Mouse (Mus musculus) erythroblast, embryonic 14.5 days (primary cell): ENCODE measurements around the gene Akap2.

Experiments used
- GATA1 ChIP-seq: IDR thresholded peaks from 2 replicates; pipeline ENCODE4 v1.6.1; 2012; ENCODE audit warnings: low read length, inconsistent platforms, mixed read lengths
- TAL1 ChIP-seq: IDR thresholded peaks from 3 replicates; pipeline ENCODE4 v1.6.1; 2012; ENCODE audit warnings: low read length, inconsistent platforms, mixed read lengths

GRCm38 (mm10) chr4:57927464-57928205 is 210.2 kb downstream of the Akap2 start:
- TF ChIP-seq GATA1 (no peak), TAL1 (no peak)
